Mouse (Mus musculus): ENCODE data around the gene Ntng2. TPM values are rescaled to one million over a fixed set of nuclear protein-coding genes. Genes with fewer than 3 reads are reported as not detected.

The Ntng2 gene
- total and polyA plus RNA-seq, 3 experiments, result 5.4 to 19.1 TPM; not detected in 1

DNA sequence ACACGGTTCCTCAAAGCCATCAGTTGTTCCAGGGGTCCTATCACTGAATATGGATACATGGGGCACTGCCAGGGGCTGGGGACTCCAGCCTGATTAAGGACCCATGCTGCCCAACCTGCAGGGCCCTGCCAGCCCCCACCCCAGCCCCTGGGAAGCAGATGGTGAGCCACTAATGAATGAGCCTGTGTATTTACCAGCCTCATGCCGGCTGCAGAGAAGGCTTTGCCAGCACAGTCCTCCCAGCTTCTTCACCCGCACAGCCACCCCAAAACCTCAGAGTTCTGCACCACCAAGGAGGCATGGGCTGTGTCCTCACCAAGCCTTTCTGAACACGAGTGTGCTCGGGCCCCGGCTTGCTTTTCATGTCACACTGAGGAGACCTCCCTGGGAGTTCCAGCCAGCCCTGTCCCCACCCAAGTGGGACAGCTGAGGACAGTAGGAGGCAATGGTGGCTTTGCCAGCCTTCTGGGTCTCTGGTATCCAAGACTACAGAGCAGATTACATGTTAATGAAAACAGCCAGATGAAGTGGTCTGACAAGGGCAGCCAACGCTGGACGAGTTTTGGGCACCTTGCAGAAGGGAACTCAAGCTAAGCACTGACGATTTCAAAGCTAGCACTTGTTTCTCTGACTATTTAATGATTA, 22.5 kb downstream of the Ntng2 start:
- no peaks in the 10 kb centered on the region for H3K27me3 ChIP-seq (ENCODE audit: control insufficient read depth in 1 of 2, insufficient read depth in 2 of 2, low read length in 2 of 2)
- no peak overlapping the region for H3K9ac ChIP-seq (ENCODE audit: control insufficient read depth, low read depth, low read length, poor library complexity, severe bottlenecking)
- no peaks in the 10 kb centered on the region for H3K36me3 ChIP-seq (ENCODE audit: control insufficient read depth in 1 of 2, insufficient read depth in 2 of 2, low read length in 2 of 2)
- no peaks in the 10 kb centered on the region for H3K4me1 ChIP-seq (ENCODE audit: control insufficient read depth in 1 of 2, insufficient read depth in 2 of 2, low read length in 2 of 2)
- H3K9me3 ChIP-seq (replicated peaks; ENCODE audit: insufficient read depth, low read length), result no peaks in the 10 kb centered on the region
- no peak for DNase-seq (ENCODE audit: low read depth, low spot score)
- no peak overlapping the region for H3K4me3 ChIP-seq (ENCODE audit: control insufficient read depth in 1 of 2, insufficient read depth in 1 of 2, low read depth in 2 of 2, low read length in 2 of 2)
- TF ChIP-seq HCFC1 (IDR thresholded peaks at IDR 0.05; ENCODE audit: low read depth, low read length) (no peak), RAD21 (IDR thresholded peaks at IDR 0.05; ENCODE audit: low read depth, low read length) (no peak), MYB (IDR thresholded peaks at IDR 0.05; ENCODE audit: low read depth, low read length) (no peak), MAFK (IDR thresholded peaks at IDR 0.05; ENCODE audit: borderline replicate concordance, low read depth, low read length) (no peak), ZKSCAN1 (IDR thresholded peaks at IDR 0.05; ENCODE audit: low read depth, low read length) (no peak), E2F4 (IDR thresholded peaks at IDR 0.05; ENCODE audit: borderline replicate concordance, low read depth, low read length) (no peak), CHD2 (IDR thresholded peaks at IDR 0.05; ENCODE audit: low read length) (no peak)
- no peak overlapping the region for H3K27ac ChIP-seq (ENCODE audit: control insufficient read depth, low read depth, low read length)
- no peaks in the 10 kb centered on the region for H3K79me2 ChIP-seq (ENCODE audit: control insufficient read depth, insufficient read depth, low read length, poor library complexity)

DNA sequence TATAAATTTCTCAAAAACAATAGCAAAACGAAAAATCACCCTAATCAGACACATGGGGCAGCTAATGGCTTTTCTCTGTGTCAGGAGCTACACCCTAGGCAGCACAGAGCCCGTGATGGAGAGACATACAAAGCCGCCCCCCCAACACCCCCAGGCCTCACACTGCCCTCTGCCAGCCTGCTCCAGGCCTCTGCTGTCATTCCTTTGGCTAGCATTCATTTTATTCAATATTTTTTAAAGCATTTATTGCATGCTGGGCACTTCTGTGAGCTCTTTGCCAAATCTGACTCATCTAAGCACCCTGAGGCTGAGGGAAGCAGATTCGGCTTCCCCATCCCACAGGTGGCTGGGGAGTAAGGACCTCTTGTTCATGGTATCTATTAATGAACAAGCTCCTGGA, 26.1 kb downstream of the Ntng2 start:
- Histone ChIP-seq H3K4me1 (ENCODE audit: control insufficient read depth in 1 of 2, insufficient read depth in 2 of 2, low read length in 2 of 2) (no peaks in the 10 kb centered on the region), H3K9me3 (replicated peaks; ENCODE audit: insufficient read depth, low read length) (no peaks in the 10 kb centered on the region), H3K9ac (ENCODE audit: control insufficient read depth, low read depth, low read length, poor library complexity, severe bottlenecking) (no peak overlapping the region), H3K4me3 (ENCODE audit: control insufficient read depth in 1 of 2, insufficient read depth in 1 of 2, low read depth in 2 of 2, low read length in 2 of 2) (no peak overlapping the region), H3K79me2 (ENCODE audit: control insufficient read depth, insufficient read depth, low read length, poor library complexity) (no peaks in the 10 kb centered on the region), H3K27me3 (ENCODE audit: control insufficient read depth in 1 of 2, insufficient read depth in 2 of 2, low read length in 2 of 2) (no peaks in the 10 kb centered on the region), H3K27ac (ENCODE audit: control insufficient read depth, low read depth, low read length) (no peak overlapping the region), H3K36me3 (ENCODE audit: control insufficient read depth in 1 of 2, insufficient read depth in 2 of 2, low read length in 2 of 2) (no peaks in the 10 kb centered on the region)
- DNase-seq (ENCODE audit: low read depth, low spot score), result no peak
- TF ChIP-seq MAFK (IDR thresholded peaks at IDR 0.05; ENCODE audit: borderline replicate concordance, low read depth, low read length) (no peak), UBTF (IDR thresholded peaks at IDR 0.05; ENCODE audit: borderline replicate concordance, insufficient read depth, low read depth, low read length) (no peak)

DNA sequence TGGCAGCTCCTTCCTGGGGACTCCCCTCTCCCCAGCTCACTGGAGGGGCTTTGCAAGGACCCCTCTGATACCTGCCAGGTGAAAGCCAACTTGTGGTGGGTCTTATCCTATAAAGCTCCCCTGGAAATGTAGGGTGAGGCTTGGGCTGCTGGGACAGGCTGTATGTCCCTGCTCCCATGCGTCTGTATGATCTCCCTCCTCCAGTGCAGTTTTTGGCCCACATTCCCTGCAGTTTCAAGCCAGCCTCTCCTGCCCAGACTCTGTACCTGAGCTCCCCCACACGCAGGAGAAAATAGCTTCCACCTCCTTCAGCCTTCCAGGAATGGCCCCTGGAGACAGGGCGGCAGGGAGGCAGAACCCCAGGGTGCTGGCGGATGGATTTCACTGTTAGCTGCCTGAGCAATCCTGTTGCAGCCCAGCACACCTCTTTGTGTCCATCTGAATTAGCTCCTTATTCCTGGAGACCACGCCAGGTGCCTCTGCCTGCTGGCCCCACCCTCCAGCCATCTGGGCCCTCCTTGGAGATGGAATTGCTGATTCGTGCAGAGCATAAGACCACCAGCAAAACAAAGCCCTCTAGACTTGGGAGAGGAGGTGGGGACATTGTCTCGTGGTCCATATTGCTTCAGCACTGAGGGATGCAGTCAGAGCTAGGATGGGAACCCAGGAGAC, 29.1 kb downstream of the Ntng2 start:
- Histone ChIP-seq H3K9ac (ENCODE audit: control insufficient read depth, low read depth, low read length, poor library complexity, severe bottlenecking) (no peak overlapping the region), H3K9me3 (replicated peaks; ENCODE audit: insufficient read depth, low read length) (no peaks in the 10 kb centered on the region), H3K27me3 (ENCODE audit: control insufficient read depth in 1 of 2, insufficient read depth in 2 of 2, low read length in 2 of 2) (no peaks in the 10 kb centered on the region), H3K4me3 (ENCODE audit: control insufficient read depth in 1 of 2, insufficient read depth in 1 of 2, low read depth in 2 of 2, low read length in 2 of 2) (no peak overlapping the region), H3K27ac (ENCODE audit: control insufficient read depth, low read depth, low read length) (no peak overlapping the region), H3K79me2 (ENCODE audit: control insufficient read depth, insufficient read depth, low read length, poor library complexity) (no peaks in the 10 kb centered on the region), H3K36me3 (ENCODE audit: control insufficient read depth in 1 of 2, insufficient read depth in 2 of 2, low read length in 2 of 2) (no peaks in the 10 kb centered on the region), H3K4me1 (ENCODE audit: control insufficient read depth in 1 of 2, insufficient read depth in 2 of 2, low read length in 2 of 2) (no peaks in the 10 kb centered on the region)
- TF ChIP-seq POLR2A (IDR thresholded peaks at IDR 0.05; ENCODE audit: control insufficient read depth in 1 of 2, insufficient read depth in 1 of 2, low read depth in 1 of 2, low read length in 2 of 2, poor library complexity in 1 of 2), result no peak
- no peak for TF ChIP-seq CTCF (IDR thresholded peaks at IDR 0.05 in 2 of 3, conservative IDR thresholded peaks at IDR 0.05 in 1 of 3; ENCODE audit: control insufficient read depth in 1 of 3, insufficient read depth in 1 of 3, low read depth in 2 of 3, low read length in 3 of 3, poor library complexity in 1 of 3, severe bottlenecking in 1 of 3)
- no peak for TF ChIP-seq GABPA (IDR thresholded peaks at IDR 0.05; ENCODE audit: low read depth, low read length)
- no peak for TF ChIP-seq USF2 (IDR thresholded peaks at IDR 0.05; ENCODE audit: borderline replicate concordance in 1 of 2, insufficient read depth in 1 of 2, low read depth in 1 of 2, low read length in 2 of 2)
- no peak for TF ChIP-seq MAZ (IDR thresholded peaks at IDR 0.05; ENCODE audit: low read depth, low read length)
- no peak for TF ChIP-seq ZKSCAN1 (IDR thresholded peaks at IDR 0.05; ENCODE audit: low read depth, low read length)
- no peak for TF ChIP-seq ZMIZ1 (IDR thresholded peaks at IDR 0.05; ENCODE audit: low read depth, low read length)
- no peak for TF ChIP-seq ZNF384 (IDR thresholded peaks at IDR 0.05; ENCODE audit: low read depth, low read length)
- no peak for TF ChIP-seq ETS1 (IDR thresholded peaks at IDR 0.05; ENCODE audit: low read depth, low read length)
- no peak for TF ChIP-seq POLR2AphosphoS2 (IDR thresholded peaks at IDR 0.05; ENCODE audit: low read length)
- DNase-seq (ENCODE audit: low read depth, low spot score), result no peak

All from MEL (cell line).